Mouse (Mus musculus) neural tube, embryonic 11.5 days (tissue): ENCODE results near the gene Xrcc6. TPM values are rescaled to one million over a fixed set of nuclear protein-coding genes. Genes with fewer than 3 reads are reported as not detected.
"Not testable (repeated sequence)": the region's sequence is repeated elsewhere in the genome, so short reads cannot be mapped to it uniquely, and the experiment has no call there.

Experiments
- ATAC-seq: fragments of 200-750 bp; cut with Nextera tagmentation; 2 replicates; pipeline ENCODE4 v1.8.0; 2017; ENCODE audit warnings: moderate number of reproducible peaks, mild to moderate bottlenecking, moderate TSS enrichment, moderate library complexity; ENCODE audit not compliant: insufficient read depth, low FRiP score, low TSS enrichment
- DNase-seq: peaks from one replicate; pipeline ENCODE4 v3.0.0-alpha.2; 2015; ENCODE audit warnings: low spot score
- H3K27ac ChIP-seq: fragments of 300-500 bp; sonication (generic); 2 replicates; pipeline ENCODE4 v1.5.1; 2014; ENCODE audit warnings: low read depth, mild to moderate bottlenecking, low read length
- H3K27me3 ChIP-seq: fragments of 300-500 bp; sonication (generic); 2 replicates; pipeline ENCODE4 v1.6.1; 2014; ENCODE audit warnings: mild to moderate bottlenecking, low read length, mixed read lengths; ENCODE audit not compliant: control insufficient read depth, insufficient read depth
- H3K36me3 ChIP-seq: fragments of 300-500 bp; sonication (generic); 2 replicates; pipeline ENCODE4 v1.6.1; 2014; ENCODE audit warnings: mild to moderate bottlenecking, low read length, moderate library complexity, mixed read lengths; ENCODE audit not compliant: control insufficient read depth, insufficient read depth
- H3K4me1 ChIP-seq: fragments of 300-500 bp; sonication (generic); 2 replicates; pipeline ENCODE4 v1.6.1; 2014; ENCODE audit warnings: low read length, mixed read lengths; ENCODE audit not compliant: control insufficient read depth, insufficient read depth
- H3K4me2 ChIP-seq: fragments of 300-500 bp; sonication (generic); 2 replicates; pipeline ENCODE4 v1.6.1; 2014; ENCODE audit warnings: low read depth, mild to moderate bottlenecking, moderate library complexity
- H3K4me3 ChIP-seq: fragments of 300-500 bp; sonication (generic); 2 replicates; pipeline ENCODE4 v1.5.1; 2014; ENCODE audit warnings: low read depth, low read length
- H3K9ac ChIP-seq: fragments of 300-500 bp; sonication (generic); 2 replicates; pipeline ENCODE4 v1.6.1; 2014; ENCODE audit warnings: mild to moderate bottlenecking, low read length
- H3K9me3 ChIP-seq: fragments of 300-500 bp; sonication (generic); 2 replicates; pipeline ENCODE4 v1.6.1; 2016; ENCODE audit warnings: low read length; ENCODE audit not compliant: control insufficient read depth
- WGBS: fragments of 180-500 bp; shearing (Covaris S2); extraction: QIAGEN DNeasy Blood & Tissue Kit; methylation state at CpG from one replicate; pipeline ENCODE4 v1.1.7; 2014; 5-methylcytosine and 5-hydroxymethylcytosine counted together
- polyA plus RNA-seq: library from polyadenylated mRNA; unstranded; fragments of >200 nt; fragmentation: Nextera tagmentation; extraction: Ambion mirVana; gene quantifications from 2 replicates; pipeline ENCODE4 v1.2.1, GENCODE M21; 2014

Gene Xrcc6
- polyA plus RNA-seq, 1 experiment from 2014 or later, result 73.8 TPM

DNA sequence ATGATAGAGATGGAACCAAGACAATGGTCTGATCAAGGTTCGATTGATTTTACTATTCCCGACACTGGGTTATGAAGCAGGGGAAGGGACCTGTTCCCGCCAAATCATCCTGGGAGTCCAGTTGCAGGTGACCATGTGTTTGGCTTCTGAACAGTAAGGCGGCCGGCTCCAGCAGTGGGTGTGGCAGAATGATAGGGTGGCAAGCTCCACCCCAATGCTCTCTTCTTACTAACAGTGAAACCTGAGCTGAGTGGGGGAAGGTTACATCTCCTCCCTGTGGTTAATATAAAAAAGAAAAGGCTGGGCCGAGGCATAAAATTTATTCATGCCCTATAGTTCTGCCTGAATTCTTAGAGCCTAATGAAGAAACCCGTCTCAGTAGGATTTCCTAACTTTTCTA lies 18.5 kb upstream of the Xrcc6 start:
- Histone ChIP-seq H3K4me1 (no peaks in the 10 kb centered on the region), H3K4me3 (no peak overlapping the region), H3K27me3 (no peaks in the 10 kb centered on the region), H3K9ac (no peak overlapping the region), H3K36me3 (no peaks in the 10 kb centered on the region), H3K27ac (no peak overlapping the region), H3K4me2 (no peak overlapping the region), H3K9me3 (no peaks in the 10 kb centered on the region)
- WGBS, result 76% methylated on average over 7 of the region's 7 CpGs
- ATAC-seq, result no peak
- no peak for DNase-seq

DNA sequence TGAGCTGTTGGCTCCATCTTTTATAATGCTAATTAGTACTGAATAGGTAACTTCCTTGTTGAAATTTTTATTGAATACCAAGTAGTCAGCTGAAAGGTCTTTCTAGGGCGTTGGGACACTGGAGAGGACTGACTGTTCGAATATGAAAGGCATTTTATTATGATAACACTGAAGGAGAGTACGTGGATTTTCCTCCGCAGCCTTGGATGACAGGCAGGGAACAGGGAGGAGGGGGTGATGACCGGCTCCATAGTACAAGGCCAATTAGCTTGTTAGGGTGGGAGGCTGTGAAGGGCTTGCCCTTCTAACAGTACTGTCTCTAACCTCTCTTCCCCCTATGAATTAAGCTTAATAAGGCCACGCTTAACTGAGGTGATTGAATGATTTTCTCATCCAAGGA lies 18.0 kb upstream of the Xrcc6 start:
- H3K9me3 ChIP-seq, H3K9ac ChIP-seq, H3K4me1 ChIP-seq, DNase-seq, H3K36me3 ChIP-seq, H3K4me2 ChIP-seq, H3K4me3 ChIP-seq, H3K27ac ChIP-seq, ATAC-seq, H3K27me3 ChIP-seq: not testable (repeated sequence)
- WGBS, result 74% methylated on average over 6 of the region's 6 CpGs

DNA sequence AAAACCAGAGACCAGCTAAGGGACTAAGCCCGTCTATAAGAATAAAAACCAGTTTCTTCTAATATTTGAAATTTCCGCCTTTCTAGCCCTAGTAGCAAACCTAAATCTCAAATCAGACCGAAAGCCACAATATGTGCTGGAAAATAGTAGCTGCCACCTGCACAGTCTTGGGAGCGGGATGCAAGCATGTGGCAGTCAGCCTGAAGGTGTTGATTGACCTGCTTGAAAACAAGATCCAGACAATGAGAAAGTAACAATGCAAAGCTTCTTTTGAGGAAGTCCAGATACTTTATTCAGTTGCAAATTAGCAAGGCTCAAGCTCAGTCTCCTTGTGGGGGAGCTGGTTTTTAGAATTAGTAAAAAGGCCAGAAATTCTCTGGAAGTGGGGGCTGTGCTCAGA lies 17.1 kb upstream of the Xrcc6 start:
- DNase-seq, H3K27ac ChIP-seq, H3K9me3 ChIP-seq, H3K36me3 ChIP-seq, ATAC-seq, H3K4me2 ChIP-seq, H3K27me3 ChIP-seq, H3K4me1 ChIP-seq, H3K4me3 ChIP-seq, H3K9ac ChIP-seq: not testable (repeated sequence)
- WGBS, result 91% methylated on average over 4 of the region's 4 CpGs

DNA sequence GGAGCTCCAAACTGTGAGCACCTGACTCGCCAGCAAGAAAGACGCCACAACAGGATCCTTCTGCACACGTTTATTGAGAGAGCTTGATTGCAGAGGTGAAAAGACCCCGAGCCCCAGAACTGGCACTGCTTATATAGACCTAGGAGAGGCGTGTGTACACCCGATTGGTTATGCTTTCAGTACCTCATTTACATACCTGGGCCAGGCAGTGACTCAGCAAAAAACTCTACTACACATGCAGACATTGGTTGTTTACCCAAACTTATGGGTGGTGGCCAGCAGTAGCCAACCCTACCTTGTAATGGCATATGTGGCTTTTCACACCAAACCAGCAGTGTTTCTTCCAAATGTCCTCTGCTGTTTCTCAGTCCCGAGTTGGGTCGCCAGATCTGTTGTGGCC lies 12.5 kb upstream of the Xrcc6 start:
- H3K36me3 ChIP-seq, DNase-seq, H3K4me2 ChIP-seq: not testable (repeated sequence)

DNA sequence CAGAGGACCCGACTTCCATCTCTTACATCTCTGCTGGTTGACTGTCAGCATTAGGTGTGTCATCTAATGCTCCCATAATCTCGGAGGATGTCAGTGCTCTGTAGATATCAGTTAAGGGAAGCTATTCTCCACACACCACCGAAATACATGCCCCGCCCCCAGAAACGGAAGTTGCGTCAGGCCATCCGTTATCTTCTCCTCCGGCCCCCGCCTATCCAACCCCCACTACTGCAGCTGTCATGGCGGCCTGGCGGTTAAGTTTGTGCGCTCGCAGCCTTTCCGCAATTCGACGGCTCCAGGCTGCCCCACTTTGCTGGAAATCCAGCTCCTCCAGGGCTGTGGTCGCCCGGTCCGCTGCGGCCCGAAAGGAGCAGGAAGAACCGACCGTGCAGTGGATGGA lies 7.3 kb upstream of the Xrcc6 start, which contains the start of gene 1700029P11Rik:
TSS of gene 1700029P11Rik (plus strand) at position 220 of the 400 bp plus-strand sequence.
- DNase-seq (no peak), ATAC-seq (no peak)
- H3K27ac ChIP-seq, result no peak within 1 kb of the TSS
- WGBS, result 95% methylated on average over 23 of the region's 23 CpGs
- H3K4me3 ChIP-seq, result no peak within 1 kb of the TSS
- H3K9me3 ChIP-seq, result no peaks in the 10 kb centered on the region
- H3K4me1 ChIP-seq, result no peaks in the 10 kb centered on the region
- no peak within 1 kb of the TSS for H3K4me2 ChIP-seq
- no peaks in the 10 kb centered on the region for H3K36me3 ChIP-seq
- no peaks in the 10 kb centered on the region for H3K27me3 ChIP-seq
- no peak within 1 kb of the TSS for H3K9ac ChIP-seq

More for the DNA sequence above, 12.5 kb upstream of the Xrcc6 start:
- WGBS, result 93% methylated on average over 8 of the region's 8 CpGs
- H3K27ac ChIP-seq, H3K9me3 ChIP-seq, ATAC-seq, H3K4me1 ChIP-seq, H3K9ac ChIP-seq, H3K4me3 ChIP-seq, H3K27me3 ChIP-seq: not testable (repeated sequence)

DNA sequence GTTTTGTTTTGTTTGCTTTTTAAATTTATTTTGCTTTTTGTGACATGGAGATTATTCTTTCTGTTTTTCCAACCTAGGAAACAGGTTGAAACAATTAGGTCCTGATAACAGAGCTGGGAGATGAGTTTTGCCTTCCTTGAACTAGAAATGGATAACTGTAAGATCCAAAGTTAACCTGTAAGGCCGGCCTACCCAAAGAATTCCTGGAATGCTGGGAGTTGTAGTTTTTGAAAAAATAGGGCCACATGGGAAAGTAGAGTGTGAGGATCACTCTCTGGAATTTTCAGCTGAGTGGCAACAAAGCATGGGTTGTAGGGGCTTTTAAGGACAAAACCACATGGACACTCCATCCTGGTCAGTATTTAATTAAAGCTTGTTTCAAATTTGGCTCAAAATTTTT lies 5.5 kb upstream of the Xrcc6 start:
- no peaks in the 10 kb centered on the region for H3K9me3 ChIP-seq
- H3K36me3 ChIP-seq, result no peaks in the 10 kb centered on the region
- no peak overlapping the region for H3K9ac ChIP-seq
- H3K27me3 ChIP-seq, result no peaks in the 10 kb centered on the region
- 52% methylated on average over 1 of the region's 1 CpGs for WGBS
- no peak overlapping the region for H3K4me3 ChIP-seq
- ATAC-seq (no peak), DNase-seq (no peak)
- no peak overlapping the region for H3K27ac ChIP-seq
- no peaks in the 10 kb centered on the region for H3K4me1 ChIP-seq
- H3K4me2 ChIP-seq, result no peak overlapping the region

DNA sequence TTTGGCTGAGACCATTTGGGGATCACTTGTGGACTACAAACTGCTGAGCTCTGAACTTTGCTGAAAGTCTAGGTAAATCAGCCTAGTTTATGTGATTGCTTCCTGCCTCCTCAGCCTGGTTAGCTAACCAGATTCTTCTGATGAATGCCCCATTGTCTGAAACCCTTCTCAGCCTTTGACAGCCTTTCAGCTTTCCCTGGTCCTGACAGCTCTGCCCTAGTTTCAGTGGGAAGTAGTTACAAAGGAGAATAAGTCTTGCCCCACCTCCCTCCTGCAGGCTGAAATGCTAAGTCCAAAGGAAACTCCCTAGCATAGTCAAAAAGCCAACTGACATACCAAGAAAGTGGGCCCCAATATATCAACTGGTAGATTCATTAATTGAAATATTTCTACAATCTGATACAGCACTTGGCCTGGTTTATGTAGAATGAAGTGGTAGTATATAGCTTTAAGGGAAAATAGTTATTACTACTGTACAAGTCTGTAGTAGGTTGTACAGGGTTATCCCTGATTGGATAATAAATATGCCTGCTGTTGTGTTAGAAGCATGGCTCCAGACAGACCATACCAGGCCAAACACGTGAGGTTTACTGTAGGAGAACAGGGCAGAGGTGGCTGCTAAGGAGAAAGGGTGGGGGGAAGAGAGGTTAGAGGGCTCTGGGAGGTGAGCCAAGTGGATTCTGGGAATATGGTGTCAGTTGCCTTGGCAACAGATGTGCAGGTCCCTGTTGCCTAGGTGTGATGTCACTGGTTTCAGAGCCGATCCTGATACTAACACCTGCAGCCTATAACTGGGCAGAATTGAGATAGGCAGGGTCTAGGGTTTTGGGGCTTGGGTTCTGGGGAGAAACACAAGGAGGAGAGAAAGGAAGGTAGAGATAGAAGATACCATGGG lies 2.1 kb upstream of the Xrcc6 start:
- 64% methylated on average over 2 of the region's 2 CpGs for WGBS
- Histone ChIP-seq H3K9me3 (no peaks in the 10 kb centered on the region), H3K27ac (no peak overlapping the region), H3K36me3 (no peaks in the 10 kb centered on the region), H3K4me1 (no peaks in the 10 kb centered on the region), H3K27me3 (no peaks in the 10 kb centered on the region), H3K4me3 (no peak overlapping the region), H3K4me2 (no peak overlapping the region), H3K9ac (no peak overlapping the region)
- DNase-seq, result no peak
- no peak for ATAC-seq

DNA sequence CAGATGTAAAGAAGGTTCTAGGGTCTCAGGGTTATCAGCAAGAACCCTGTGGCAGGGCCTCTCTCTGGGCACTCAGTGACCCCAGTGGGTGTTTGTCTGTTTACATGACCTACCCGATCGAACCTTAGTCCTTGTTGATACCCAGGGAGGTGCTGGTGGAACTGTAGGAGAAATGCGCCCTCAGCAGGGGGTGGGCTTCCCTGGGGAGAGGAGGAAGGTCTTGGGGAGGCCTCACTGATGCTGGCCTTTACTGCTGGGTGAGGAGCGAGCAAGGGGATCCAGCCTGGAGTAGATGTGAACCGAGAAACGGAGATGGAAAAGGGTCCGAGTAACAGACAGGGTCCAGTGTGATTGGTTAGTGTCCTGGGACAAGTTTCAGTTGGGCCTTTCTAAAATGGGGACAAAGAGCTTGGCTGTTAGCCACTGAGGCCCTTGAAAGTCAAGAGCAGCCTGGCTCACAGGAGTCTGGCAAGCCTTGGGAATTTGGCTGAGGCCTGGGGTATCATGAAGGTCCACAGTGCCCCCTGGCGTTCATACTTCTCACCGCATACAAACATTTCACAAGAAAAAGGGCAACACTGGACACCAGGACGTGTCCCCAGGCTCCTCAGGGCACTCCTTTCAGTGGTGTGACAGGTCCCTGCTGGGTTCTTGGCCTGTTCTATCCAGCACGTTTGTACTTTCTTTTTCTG lies 1.9 kb downstream of the Xrcc6 start:
- Histone ChIP-seq H3K27me3 (no peaks in the 10 kb centered on the region), H3K36me3 (no peaks in the 10 kb centered on the region), H3K27ac (no peak overlapping the region), H3K9ac (no peak overlapping the region), H3K4me2 (no peak overlapping the region), H3K9me3 (no peaks in the 10 kb centered on the region), H3K4me1 (no peaks in the 10 kb centered on the region), H3K4me3 (no peak overlapping the region)
- 49% methylated on average over 11 of the region's 11 CpGs for WGBS
- DNase-seq (peak; percentile 89), ATAC-seq (no peak)

DNA sequence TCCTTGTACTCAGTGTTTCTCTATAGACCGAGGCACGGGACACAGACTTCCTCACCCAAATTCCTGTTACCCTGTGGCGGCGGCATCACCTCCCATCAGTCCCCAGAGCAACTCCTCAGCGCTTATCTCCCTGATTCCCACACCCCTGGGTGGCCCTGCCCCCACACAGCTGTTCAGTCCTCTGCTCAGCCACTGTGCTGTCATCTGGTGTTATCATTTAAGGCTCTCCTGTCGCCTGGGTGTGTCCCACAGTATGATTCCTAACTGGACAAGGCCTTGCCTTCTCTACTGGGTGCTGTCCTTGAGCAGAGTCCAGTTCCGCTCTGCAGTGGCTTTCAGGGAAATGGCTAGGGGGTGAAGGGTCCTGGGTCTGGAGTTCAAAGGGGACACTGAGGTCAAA lies 2.9 kb downstream of the Xrcc6 start:
- Histone ChIP-seq H3K9me3 (no peaks in the 10 kb centered on the region), H3K36me3 (no peaks in the 10 kb centered on the region), H3K27me3 (no peaks in the 10 kb centered on the region), H3K4me2 (no peak overlapping the region), H3K27ac (no peak overlapping the region), H3K9ac (no peak overlapping the region), H3K4me3 (no peak overlapping the region), H3K4me1 (no peaks in the 10 kb centered on the region)
- 49% methylated on average over 7 of the region's 7 CpGs for WGBS
- DNase-seq (no peak), ATAC-seq (no peak)
